Mouse (Mus musculus) intestine, embryonic 16.5 days (tissue): ENCODE results near the gene Wasf2. TPM values are rescaled to one million over a fixed set of nuclear protein-coding genes. Genes with fewer than 3 reads are reported as not detected.

ENCODE experiments used
- ATAC-seq: fragments of 200-750 bp; cut with Nextera tagmentation; 2 replicates; pipeline ENCODE4 v1.8.0; 2017; ENCODE audit warnings: moderate TSS enrichment, moderate library complexity
- H3K27ac ChIP-seq: fragments of 300-500 bp; sonication (generic); 2 replicates; pipeline ENCODE4 v1.5.1; 2014; ENCODE audit warnings: mild to moderate bottlenecking, low read length
- H3K27me3 ChIP-seq: fragments of 300-500 bp; sonication (generic); replicated peaks from 2 replicates; pipeline ENCODE4 v1.6.1; 2014; ENCODE audit warnings: low read length, control low read depth, mixed read lengths; ENCODE audit not compliant: control insufficient read depth, insufficient read depth
- H3K36me3 ChIP-seq: fragments of 300-500 bp; sonication (generic); 2 replicates; pipeline ENCODE4 v1.6.1; 2014; ENCODE audit warnings: low read length, control low read depth; ENCODE audit not compliant: control insufficient read depth, insufficient read depth
- H3K4me1 ChIP-seq: fragments of 300-500 bp; sonication (generic); 2 replicates; pipeline ENCODE4 v1.6.1; 2014; ENCODE audit warnings: low read length, control low read depth, mixed read lengths; ENCODE audit not compliant: control insufficient read depth, insufficient read depth
- H3K4me2 ChIP-seq: fragments of 300-500 bp; sonication (generic); 2 replicates; pipeline ENCODE4 v1.6.1; 2014; ENCODE audit warnings: low read depth, low read length, control low read depth
- H3K4me3 ChIP-seq: fragments of 300-500 bp; sonication (generic); 2 replicates; pipeline ENCODE4 v1.5.1; 2014; ENCODE audit warnings: mild to moderate bottlenecking, low read length
- H3K9ac ChIP-seq: fragments of 300-500 bp; sonication (generic); 2 replicates; pipeline ENCODE4 v1.6.1; 2014; ENCODE audit warnings: low read depth, low read length
- H3K9me3 ChIP-seq: fragments of 300-500 bp; sonication (generic); 2 replicates; pipeline ENCODE4 v1.6.1; 2016; ENCODE audit warnings: low read length, control low read depth; ENCODE audit not compliant: control insufficient read depth
- WGBS: fragments of 180-500 bp; shearing (Covaris S2); extraction: QIAGEN DNeasy Blood & Tissue Kit; methylation state at CpG from one replicate; pipeline ENCODE4 v1.1.7; 2014; 5-methylcytosine and 5-hydroxymethylcytosine counted together
- polyA plus RNA-seq: library from polyadenylated mRNA; unstranded; fragments of >200 nt; fragmentation: Nextera tagmentation; extraction: Ambion mirVana; gene quantifications from 2 replicates; pipeline ENCODE4 v1.2.1, GENCODE M21; 2015

Gene Wasf2
- polyA plus RNA-seq, 1 experiment from 2014 or later = 76.9 TPM

DNA sequence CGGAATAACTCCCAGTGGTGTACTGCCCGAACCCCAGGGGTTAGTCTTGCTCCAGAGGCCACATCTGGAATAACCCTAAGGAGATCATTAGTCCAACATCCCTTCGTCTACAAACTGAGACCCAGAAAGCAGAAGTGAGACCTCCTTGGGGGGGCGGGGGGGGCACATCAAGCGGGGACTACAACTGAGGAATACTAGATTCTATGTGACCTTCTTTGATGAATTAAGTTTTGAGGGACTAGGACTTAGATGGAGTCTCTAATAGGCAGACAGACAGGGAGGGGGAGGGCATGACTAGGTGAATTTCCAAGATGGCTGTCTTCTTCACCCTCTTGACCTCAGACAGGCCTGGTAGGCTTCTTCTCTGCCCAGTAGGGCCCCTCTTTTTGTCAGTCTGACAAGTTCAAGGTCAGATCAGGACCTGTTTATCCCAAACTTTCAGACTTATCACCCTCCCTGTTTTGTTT is 20.9 kb upstream of the Wasf2 start:
- no peak overlapping the region for H3K27ac ChIP-seq

DNA sequence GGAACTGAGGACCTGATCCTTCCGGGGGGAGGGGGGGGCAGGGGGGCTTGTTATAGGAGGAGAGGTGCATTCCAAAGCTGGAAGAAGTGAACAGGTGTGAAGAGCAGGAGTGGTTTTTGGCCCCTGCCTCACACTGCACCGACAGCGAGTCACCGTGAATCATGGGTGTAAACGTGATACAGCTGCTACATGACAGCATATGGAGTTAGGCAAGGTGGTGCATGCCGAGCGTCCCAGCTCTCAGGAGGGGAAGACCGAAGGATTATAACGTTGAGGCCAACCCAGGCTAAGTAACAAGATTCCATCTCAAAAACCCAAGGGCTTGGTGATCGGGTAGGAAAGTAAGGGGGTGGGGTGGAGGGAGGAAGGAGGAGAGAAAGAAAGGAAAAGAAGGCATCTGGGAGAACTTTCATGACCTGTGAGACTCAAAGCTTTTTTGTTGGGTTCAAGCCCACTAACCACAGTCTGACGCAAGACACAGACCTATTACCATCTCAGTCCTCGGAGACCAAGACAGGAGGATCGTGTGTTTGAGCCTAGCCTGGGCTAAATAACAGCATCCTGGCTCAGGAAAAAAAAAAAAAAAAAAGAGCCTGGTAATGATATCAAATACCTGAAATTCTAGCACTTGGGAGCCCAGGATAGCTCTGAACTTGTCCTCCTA is 18.0 kb upstream of the Wasf2 start:
- Histone ChIP-seq H3K36me3 (no peaks in the 10 kb centered on the region), H3K9me3 (no peaks in the 10 kb centered on the region), H3K4me3 (no peak overlapping the region), H3K27ac (no peak overlapping the region), H3K27me3 (no peaks in the 10 kb centered on the region), H3K9ac (no peak overlapping the region), H3K4me1 (peaks cover 21% of the 10 kb centered on the region), H3K4me2 (no peak overlapping the region)
- no peak for ATAC-seq
- 47% methylated on average over 13 of the region's 13 CpGs for WGBS

More for the DNA sequence above, 20.9 kb upstream of the Wasf2 start:
- no peak for ATAC-seq
- Histone ChIP-seq H3K4me2 (no peak overlapping the region), H3K4me3 (no peak overlapping the region), H3K4me1 (peaks cover 13% of the 10 kb centered on the region), H3K27me3 (no peaks in the 10 kb centered on the region), H3K9me3 (no peaks in the 10 kb centered on the region), H3K9ac (no peak overlapping the region), H3K36me3 (no peaks in the 10 kb centered on the region)
- WGBS = 77% methylated on average over 5 of the region's 5 CpGs

GRCm38 (mm10) chr4:133113351-133113882 is 16.9 kb upstream of the Wasf2 start:
- Histone ChIP-seq H3K9me3 (no peaks in the 10 kb centered on the region), H3K4me1 (peaks cover 21% of the 10 kb centered on the region), H3K36me3 (no peaks in the 10 kb centered on the region), H3K9ac (no peak overlapping the region), H3K4me2 (no peak overlapping the region), H3K27me3 (no peaks in the 10 kb centered on the region), H3K27ac (0 out of 2 replicates have a peak overlapping the region, but pooled peaks have one; percentile 6), H3K4me3 (no peak overlapping the region)
- ATAC-seq = no peak
- WGBS = 57% methylated on average over 6 of the region's 6 CpGs

GRCm38 (mm10) chr4:133114762-133115161 is 15.5 kb upstream of the Wasf2 start:
- H3K4me1 ChIP-seq = peaks cover 19% of the 10 kb centered on the region
- 82% methylated on average over 3 of the region's 3 CpGs for WGBS
- H3K27ac ChIP-seq = no peak overlapping the region
- ATAC-seq = no peak
- H3K36me3 ChIP-seq = no peaks in the 10 kb centered on the region
- H3K27me3 ChIP-seq = no peaks in the 10 kb centered on the region
- no peaks in the 10 kb centered on the region for H3K9me3 ChIP-seq
- H3K4me3 ChIP-seq = no peak overlapping the region
- no peak overlapping the region for H3K4me2 ChIP-seq
- no peak overlapping the region for H3K9ac ChIP-seq

GRCm38 (mm10) chr4:133115721-133116429 is 14.4 kb upstream of the Wasf2 start:
- 74% methylated on average over 14 of the region's 14 CpGs for WGBS
- Histone ChIP-seq H3K4me3 (no peak overlapping the region), H3K9ac (no peak overlapping the region), H3K4me1 (peaks cover 23% of the 10 kb centered on the region), H3K27me3 (no peaks in the 10 kb centered on the region), H3K4me2 (no peak overlapping the region), H3K27ac (no peak overlapping the region), H3K36me3 (no peaks in the 10 kb centered on the region), H3K9me3 (no peaks in the 10 kb centered on the region)
- ATAC-seq = no peak

GRCm38 (mm10) chr4:133116756-133117470 is 13.4 kb upstream of the Wasf2 start:
- no peaks in the 10 kb centered on the region for H3K9me3 ChIP-seq
- H3K4me3 ChIP-seq = no peak overlapping the region
- peak overlapping the region; percentile 95 for H3K27ac ChIP-seq
- H3K27me3 ChIP-seq = no peaks in the 10 kb centered on the region
- no peaks in the 10 kb centered on the region for H3K36me3 ChIP-seq
- peaks cover 30% of the 10 kb centered on the region for H3K4me1 ChIP-seq
- 52% methylated on average over 3 of the region's 3 CpGs for WGBS
- 0 out of 2 replicates have a peak overlapping the region, but pooled peaks have one; percentile 31 for H3K4me2 ChIP-seq
- H3K9ac ChIP-seq = peak overlapping the region; percentile 62
- 0 out of 2 replicates have a peak, but pooled peaks have one; percentile 14 for ATAC-seq

DNA sequence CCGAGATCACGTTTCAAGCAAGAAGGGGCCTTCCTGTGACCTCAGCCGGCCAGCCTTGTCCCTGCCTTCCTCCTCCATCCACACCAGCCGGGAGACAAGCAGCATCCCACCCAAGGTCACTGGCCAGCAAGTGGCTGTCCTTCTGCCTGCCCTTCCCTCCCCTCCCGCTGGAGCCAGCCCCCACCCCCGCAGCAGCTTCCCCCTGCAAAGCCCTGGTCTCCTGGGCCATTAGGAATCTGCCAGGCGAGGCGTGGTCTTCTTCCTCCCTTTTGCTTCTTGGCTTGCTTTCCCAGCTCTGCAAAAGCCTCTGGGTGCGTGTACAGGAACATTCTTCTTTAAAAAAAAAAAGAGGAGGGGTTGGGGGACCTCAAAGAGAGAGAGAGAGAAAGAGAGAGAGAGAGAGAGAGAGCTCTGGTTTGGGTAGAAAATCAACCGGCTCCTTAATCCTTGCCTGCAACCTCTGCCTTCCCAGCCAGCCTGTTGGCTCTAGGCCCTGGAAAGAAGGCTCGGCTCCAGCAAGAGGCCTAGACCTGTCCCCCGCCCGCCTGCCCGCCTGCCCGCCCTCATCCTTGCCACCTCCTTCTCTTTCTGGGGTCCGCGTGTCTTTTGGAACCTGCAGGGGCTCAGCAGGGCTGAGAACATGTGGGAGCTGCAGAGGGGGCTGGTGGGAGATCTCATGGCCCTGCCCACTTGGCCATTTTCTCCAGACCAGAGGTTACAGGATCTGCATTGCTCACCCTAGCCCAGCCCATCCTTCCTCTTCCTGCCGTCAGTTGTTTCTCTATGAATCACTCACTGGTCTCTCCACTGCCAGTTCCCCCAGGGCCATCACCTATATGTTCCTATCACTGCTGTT is 12.5 kb upstream of the Wasf2 start:
- no peaks in the 10 kb centered on the region for H3K27me3 ChIP-seq
- peak overlapping the region; percentile 62 for H3K9ac ChIP-seq
- peak; percentile 30 for ATAC-seq
- H3K4me3 ChIP-seq = no peak overlapping the region
- no peaks in the 10 kb centered on the region for H3K36me3 ChIP-seq
- 24% methylated on average over 18 of the region's 18 CpGs for WGBS
- no peaks in the 10 kb centered on the region for H3K9me3 ChIP-seq
- H3K4me1 ChIP-seq = peaks cover 36% of the 10 kb centered on the region
- peak overlapping the region; percentile 31; the same call in 1 of the 2 replicates for H3K4me2 ChIP-seq
- H3K27ac ChIP-seq = peak overlapping the region; percentile 95

- Histone ChIP-seq H3K27ac (no peak overlapping the region), H3K9me3 (no peaks in the 10 kb centered on the region), H3K27me3 (no peaks in the 10 kb centered on the region), H3K9ac (no peak overlapping the region), H3K4me1 (peaks cover 34% of the 10 kb centered on the region), H3K36me3 (no peaks in the 10 kb centered on the region), H3K4me3 (no peak overlapping the region), H3K4me2 (no peak overlapping the region)
- ATAC-seq = no peak
- 76% methylated on average over 6 of the region's 6 CpGs for WGBS
Measured at GRCm38 (mm10) chr4:133118775-133119375, 11.4 kb upstream of the Wasf2 start.
